Mouse (Mus musculus) embryonic fibroblast, embryonic 13.5 days (primary cell): ENCODE data around the gene Fhad1.

Source experiments
- CTCF ChIP-seq: IDR thresholded peaks from 2 replicates; pipeline ENCODE4 v1.5.1; 2011; ENCODE audit warnings: mild to moderate bottlenecking, control low read depth, low read length, moderate library complexity, borderline replicate concordance; ENCODE audit not compliant: insufficient read depth
- POLR2A ChIP-seq: IDR thresholded peaks from 2 replicates; pipeline ENCODE4 v1.6.1; 2011; ENCODE audit warnings: low read depth, mild to moderate bottlenecking, control low read depth, low read length, moderate library complexity

- TF ChIP-seq CTCF: no peak
- no peak for TF ChIP-seq POLR2A
Observed at GRCm38 (mm10) chr4:142052391-142053132, 37.7 kb upstream of the Fhad1 start.
